In genomic region chr10:107024254-107024653, GRCm38 (mm10) we compare ENCODE assay signal across 22 mouse cellular contexts.
DNase-seq lines count a peak whose midpoint lies in the region; ATAC-seq lines count a peak whose summit lies in the region.
"Had no signal": no experiment of that assay in that cellular context is flagged by ENCODE, and none has a peak within 500 bp of the region (broad histone marks: within the 10 kb centered on the region; RNA-seq: fewer than 3 reads in every experiment).

No protein-coding gene starts in this region.

- H3K36me3 ChIP-seq in hindbrain, embryonic 14.5 days (replicated peaks; ENCODE audit: control insufficient read depth, insufficient read depth), result no peaks in the 10 kb centered on the region
- no peaks in the 10 kb centered on the region for H3K36me3 ChIP-seq in hindbrain, embryonic 13.5 days
- H3K36me3 ChIP-seq in neural tube, embryonic 13.5 days, result no peaks in the 10 kb centered on the region
- H3K36me3 ChIP-seq in neural tube, embryonic 15.5 days, result no peaks in the 10 kb centered on the region
- no peaks in the 10 kb centered on the region for H3K36me3 ChIP-seq in neural tube, embryonic 14.5 days (ENCODE audit: control insufficient read depth, insufficient read depth, low read length)
- H3K36me3 ChIP-seq: G1E had no signal

- H3K27me3 ChIP-seq in hindbrain, embryonic 14.5 days (ENCODE audit: control insufficient read depth, insufficient read depth, low read length), result no peaks in the 10 kb centered on the region
- H3K27me3 ChIP-seq in hindbrain, embryonic 13.5 days, result no peaks in the 10 kb centered on the region
- no peaks in the 10 kb centered on the region for H3K27me3 ChIP-seq in neural tube, embryonic 13.5 days
- H3K27me3 ChIP-seq in neural tube, embryonic 15.5 days (replicated peaks), result no peaks in the 10 kb centered on the region
- no peaks in the 10 kb centered on the region for H3K27me3 ChIP-seq in neural tube, embryonic 14.5 days (ENCODE audit: control insufficient read depth, insufficient read depth, low read length)
- H3K27me3 ChIP-seq: CH12.LX, Patski had no signal

- ATAC-seq in hindbrain, embryonic 14.5 days (ENCODE audit: low FRiP score), result 0 out of 2 replicates have a peak, but pooled peaks have one; percentile 43
- ATAC-seq in hindbrain, embryonic 13.5 days (ENCODE audit: low FRiP score), result no peak
- ATAC-seq in neural tube, embryonic 13.5 days (ENCODE audit: low read depth), result peak; percentile 65
- no peak for ATAC-seq in neural tube, embryonic 15.5 days (ENCODE audit: low FRiP score)
- ATAC-seq in neural tube, embryonic 14.5 days (ENCODE audit: low read depth), result peak; percentile 74; the same call in 1 of the 2 replicates
- ATAC-seq: activated CD4-positive, CD25-positive, alpha-beta regulatory T cell, adult 4 months; CD4-positive, CD25-positive, alpha-beta regulatory T cell, adult 4 months; Patski had no signal

- no peak overlapping the region for H3K4me2 ChIP-seq in hindbrain, embryonic 14.5 days (replicated peaks)
- no peak overlapping the region for H3K4me2 ChIP-seq in hindbrain, embryonic 13.5 days
- H3K4me2 ChIP-seq in neural tube, embryonic 13.5 days, result no peak overlapping the region
- no peak overlapping the region for H3K4me2 ChIP-seq in neural tube, embryonic 15.5 days
- H3K4me2 ChIP-seq in neural tube, embryonic 14.5 days (ENCODE audit: low read depth, low read length), result no peak overlapping the region

- H3K4me1 ChIP-seq in hindbrain, embryonic 14.5 days (replicated peaks; ENCODE audit: control insufficient read depth, insufficient read depth, low read length), result no peaks in the 10 kb centered on the region
- no peaks in the 10 kb centered on the region for H3K4me1 ChIP-seq in hindbrain, embryonic 13.5 days (replicated peaks)
- no peaks in the 10 kb centered on the region for H3K4me1 ChIP-seq in neural tube, embryonic 13.5 days (replicated peaks)
- H3K4me1 ChIP-seq in neural tube, embryonic 15.5 days, result no peaks in the 10 kb centered on the region
- no peaks in the 10 kb centered on the region for H3K4me1 ChIP-seq in neural tube, embryonic 14.5 days (ENCODE audit: control insufficient read depth, insufficient read depth, low read length)

- 81% methylated on average over 4 of the region's 4 CpGs for WGBS in hindbrain, embryonic 14.5 days
- 70% methylated on average over 4 of the region's 4 CpGs for WGBS in hindbrain, embryonic 13.5 days
- WGBS in neural tube, embryonic 13.5 days, result 47% methylated on average over 4 of the region's 4 CpGs
- WGBS in neural tube, embryonic 15.5 days, result 47% methylated on average over 4 of the region's 4 CpGs
- 52% methylated on average over 4 of the region's 4 CpGs for WGBS in neural tube, embryonic 14.5 days

- no peaks in the 10 kb centered on the region for H3K9me3 ChIP-seq in hindbrain, embryonic 14.5 days (ENCODE audit: control insufficient read depth, low read length)
- no peaks in the 10 kb centered on the region for H3K9me3 ChIP-seq in hindbrain, embryonic 13.5 days
- H3K9me3 ChIP-seq in neural tube, embryonic 13.5 days, result no peaks in the 10 kb centered on the region
- no peaks in the 10 kb centered on the region for H3K9me3 ChIP-seq in neural tube, embryonic 15.5 days (replicated peaks)
- no peaks in the 10 kb centered on the region for H3K9me3 ChIP-seq in neural tube, embryonic 14.5 days (ENCODE audit: control insufficient read depth, low read length)

- H3K4me3 ChIP-seq in hindbrain, embryonic 14.5 days (replicated peaks; ENCODE audit: low read length), result no peak overlapping the region
- H3K4me3 ChIP-seq in hindbrain, embryonic 13.5 days, result no peak overlapping the region
- no peak overlapping the region for H3K4me3 ChIP-seq in neural tube, embryonic 13.5 days
- H3K4me3 ChIP-seq in neural tube, embryonic 15.5 days (replicated peaks), result no peak overlapping the region
- no peak overlapping the region for H3K4me3 ChIP-seq in neural tube, embryonic 14.5 days (ENCODE audit: low read depth, low read length)

- H3K9ac ChIP-seq in hindbrain, embryonic 14.5 days, result no peak overlapping the region
- no peak overlapping the region for H3K9ac ChIP-seq in hindbrain, embryonic 13.5 days
- no peak overlapping the region for H3K9ac ChIP-seq in neural tube, embryonic 13.5 days
- no peak overlapping the region for H3K9ac ChIP-seq in neural tube, embryonic 15.5 days (replicated peaks)
- no peak overlapping the region for H3K9ac ChIP-seq in neural tube, embryonic 14.5 days (replicated peaks; ENCODE audit: low read depth, low read length)

- no peak overlapping the region for H3K27ac ChIP-seq in hindbrain, embryonic 14.5 days
- no peak overlapping the region for H3K27ac ChIP-seq in hindbrain, embryonic 13.5 days
- H3K27ac ChIP-seq in neural tube, embryonic 13.5 days (replicated peaks), result no peak overlapping the region
- no peak overlapping the region for H3K27ac ChIP-seq in neural tube, embryonic 15.5 days (replicated peaks)
- no peak overlapping the region for H3K27ac ChIP-seq in neural tube, embryonic 14.5 days (ENCODE audit: low read depth, low read length)

- DNase-seq in hindbrain, embryonic 14.5 days (ENCODE audit: low spot score), result no peak
- no peak for DNase-seq in neural tube, embryonic 10.5 days (ENCODE audit: extremely low spot score, low spot score)
- peak; percentile 5 for DNase-seq in retina, postnatal 1 day
- DNase-seq in retina, embryonic 14.5 days (ENCODE audit: low spot score), result no peak
- DNase-seq: adrenal gland, adult 2 months; adrenal gland, adult 8-10 months; adrenal gland, postnatal 10 days; adrenal gland, postnatal 14 days; adrenal gland, postnatal 25 days; adrenal gland, postnatal 36 days; B cell, adult 2 months; cerebellum, adult 11 months; cerebellum, adult 11-12 months had no signal

Comparison
In these comparisons a context has a peak if more than half of its experiments do, and no peak if none do; other contexts are left out.
1. ATAC-seq: peak in hindbrain, embryonic 14.5 days (single experiment), neural tube, embryonic 13.5 days (single experiment) and neural tube, embryonic 14.5 days (single experiment); none in hindbrain, embryonic 13.5 days (single experiment) and neural tube, embryonic 15.5 days (single experiment).